Mouse (Mus musculus): ENCODE results near the gene Nod2.

DNA sequence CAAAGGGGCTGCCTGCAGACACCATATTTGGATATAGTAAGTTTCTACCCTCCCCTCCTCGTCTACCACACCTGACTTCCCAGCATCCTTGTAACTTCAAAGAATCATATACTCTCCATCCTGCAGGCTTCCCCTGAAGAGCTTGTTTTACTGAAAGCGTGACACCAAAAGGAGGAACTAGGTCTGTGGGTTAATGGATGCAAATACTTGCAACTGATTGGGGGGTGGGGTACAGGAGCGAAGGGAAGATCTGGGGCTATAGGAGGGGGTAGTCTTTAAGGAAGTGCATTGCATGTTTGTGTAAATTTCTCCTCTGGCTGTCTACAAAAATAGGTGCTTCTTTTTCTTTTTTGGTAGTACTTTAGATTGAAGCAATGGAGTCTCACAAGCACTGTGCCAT, 20.7 kb upstream of the Nod2 start:
- TF ChIP-seq POLR2A (IDR thresholded peaks at IDR 0.05; ENCODE audit: low read depth, low read length) (no peak), CTCF (conservative IDR thresholded peaks at IDR 0.05; ENCODE audit: insufficient read depth, insufficient read length, low read depth, low read length) (no peak)

All from kidney, adult 2 months (tissue).